Mouse (Mus musculus): ENCODE data around the gene H2al1o. TPM values are rescaled to one million over a fixed set of nuclear protein-coding genes. Genes with fewer than 3 reads are reported as not detected.
"Not testable (repeated sequence)": the region's sequence is repeated elsewhere in the genome, so short reads cannot be mapped to it uniquely, and the experiment has no call there.

Gene H2al1o
- polyA plus RNA-seq (2015; fragmentation: Nextera tagmentation; extraction: Ambion mirVana), result not detected in 2 replicates

DNA sequence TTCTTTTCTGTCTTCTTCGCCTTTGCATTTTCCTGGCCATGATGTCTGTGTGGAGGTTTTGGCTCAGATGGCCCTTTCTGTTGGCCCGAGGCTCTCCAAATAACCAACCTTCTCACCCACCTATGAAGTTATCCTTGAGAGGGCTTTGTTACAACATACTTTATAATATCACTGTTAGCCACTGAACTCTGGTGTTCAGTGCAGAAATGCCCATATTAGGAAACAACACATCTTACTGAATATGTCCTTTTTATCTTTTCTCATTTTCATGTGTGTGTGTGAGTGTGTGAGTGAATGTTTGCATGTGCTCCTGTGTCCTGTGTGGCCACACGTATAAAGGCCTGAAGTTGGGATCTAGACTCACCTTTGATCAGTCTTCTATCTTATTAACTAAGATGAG lies at the start of gene H2al1o:
Gene H2al1o (minus strand): TSS at position 101 of the 400 bp plus-strand sequence.
- 84% methylated on average over 3 of the region's 3 CpGs for WGBS
- not testable (repeated sequence) for H3K9me3 ChIP-seq; H3K4me2 ChIP-seq; H3K4me3 ChIP-seq (replicated peaks); H3K27ac ChIP-seq; H3K4me1 ChIP-seq; H3K27me3 ChIP-seq (replicated peaks); H3K9ac ChIP-seq; ATAC-seq (ENCODE audit: insufficient read depth, low FRiP score, low read depth); H3K36me3 ChIP-seq

DNA sequence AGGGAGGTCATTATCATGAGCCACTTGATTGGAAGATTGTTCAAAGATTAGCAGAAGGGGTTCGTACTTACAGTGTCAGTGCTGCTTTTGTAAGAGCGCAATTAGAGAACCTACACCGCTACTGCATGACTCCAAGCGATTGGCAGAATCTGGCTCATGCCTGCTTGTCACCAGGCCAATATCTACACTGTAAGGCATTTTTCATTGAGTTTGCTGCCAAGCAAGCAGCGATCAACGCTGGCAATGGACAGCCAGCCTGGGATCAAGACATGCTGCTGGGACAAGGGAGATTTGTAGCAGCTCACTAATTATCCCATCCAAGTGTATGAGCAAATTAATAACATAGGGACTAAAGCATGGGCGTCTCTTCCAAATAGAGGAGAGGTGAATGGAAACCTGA lies 25.8 kb upstream of the H2al1o start:
- H3K4me1 ChIP-seq; H3K36me3 ChIP-seq; H3K27me3 ChIP-seq (replicated peaks); H3K4me3 ChIP-seq (replicated peaks); ATAC-seq (ENCODE audit: insufficient read depth, low FRiP score, low read depth); H3K9ac ChIP-seq; H3K9me3 ChIP-seq; H3K4me2 ChIP-seq; H3K27ac ChIP-seq: not testable (repeated sequence)
- 87% methylated on average over 7 of the region's 7 CpGs for WGBS

DNA sequence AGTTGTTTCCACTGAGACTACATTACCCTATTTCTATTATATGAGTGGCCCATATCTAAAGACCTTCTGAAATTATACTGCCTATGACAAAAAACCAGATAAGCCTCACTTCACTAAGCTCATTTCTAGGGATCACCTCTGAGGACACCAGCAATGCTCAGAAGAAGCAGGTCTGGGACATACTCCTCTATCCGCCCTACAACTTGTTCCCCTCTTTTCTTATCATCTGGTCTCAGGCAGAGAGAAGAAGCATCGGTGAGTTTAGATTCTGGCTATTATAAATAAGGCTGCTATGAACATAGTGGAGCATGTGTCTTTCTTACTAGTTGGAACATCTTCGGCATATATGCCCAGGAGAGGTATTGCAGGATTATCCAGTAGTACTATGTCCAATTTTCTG lies 35.3 kb downstream of the H2al1o start:
- Histone ChIP-seq H3K27ac (no peak overlapping the region), H3K9ac (no peak overlapping the region), H3K4me2 (no peak overlapping the region), H3K4me1 (no peaks in the 10 kb centered on the region), H3K27me3 (replicated peaks) (no peaks in the 10 kb centered on the region), H3K4me3 (replicated peaks) (no peak overlapping the region), H3K9me3 (no peaks in the 10 kb centered on the region), H3K36me3 (no peaks in the 10 kb centered on the region)
- 90% methylated on average over 3 of the region's 3 CpGs for WGBS
- no peak for ATAC-seq (ENCODE audit: insufficient read depth, low FRiP score, low read depth)

Other genes with a start within 250 kb of the H2al1o start
- gene H2al1k, start 221.8 kb downstream of the H2al1o start, polyA plus RNA-seq (2015; fragmentation: Nextera tagmentation; extraction: Ambion mirVana), result not detected in 2 replicates
- 6.4 and 7.0 TPM in 2 replicates for gene Cybb, start 84.6 kb downstream of the H2al1o start, polyA plus RNA-seq (2015; fragmentation: Nextera tagmentation; extraction: Ambion mirVana)
- 70.2 and 77.6 TPM in 2 replicates for gene Dynlt3, start 90.6 kb upstream of the H2al1o start, polyA plus RNA-seq (2015; fragmentation: Nextera tagmentation; extraction: Ambion mirVana)